Mouse (Mus musculus): ENCODE measurements around the gene Ccr6.

GRCm38 (mm10) chr17:8298281-8298680 lies 62.4 kb downstream of the Ccr6 start:
- TF ChIP-seq EP300 (optimal IDR thresholded peaks at IDR 0.05), result no peak
- no peak for TF ChIP-seq CTCF (IDR thresholded peaks at IDR 0.05; ENCODE audit: low read depth)
